Mouse (Mus musculus) CD8-positive naive resting alpha-beta T cell, adult 57 days (primary cell): ENCODE measurements around the gene Serinc1. TPM values are rescaled to one million over a fixed set of nuclear protein-coding genes. Genes with fewer than 3 reads are reported as not detected.

ENCODE experiments used
- total RNA-seq: library from RNA; stranded (reverse); gene quantifications from one replicate; pipeline ENCODE4 v1.2.4, GENCODE M21; 2023

Gene Serinc1
- total RNA-seq, result 176 TPM

GRCm38 (mm10) chr10:57532218-57533101 lies at the start of gene Serinc1:
Serinc1 (minus strand) TSS chr10:57532530.

DNA sequence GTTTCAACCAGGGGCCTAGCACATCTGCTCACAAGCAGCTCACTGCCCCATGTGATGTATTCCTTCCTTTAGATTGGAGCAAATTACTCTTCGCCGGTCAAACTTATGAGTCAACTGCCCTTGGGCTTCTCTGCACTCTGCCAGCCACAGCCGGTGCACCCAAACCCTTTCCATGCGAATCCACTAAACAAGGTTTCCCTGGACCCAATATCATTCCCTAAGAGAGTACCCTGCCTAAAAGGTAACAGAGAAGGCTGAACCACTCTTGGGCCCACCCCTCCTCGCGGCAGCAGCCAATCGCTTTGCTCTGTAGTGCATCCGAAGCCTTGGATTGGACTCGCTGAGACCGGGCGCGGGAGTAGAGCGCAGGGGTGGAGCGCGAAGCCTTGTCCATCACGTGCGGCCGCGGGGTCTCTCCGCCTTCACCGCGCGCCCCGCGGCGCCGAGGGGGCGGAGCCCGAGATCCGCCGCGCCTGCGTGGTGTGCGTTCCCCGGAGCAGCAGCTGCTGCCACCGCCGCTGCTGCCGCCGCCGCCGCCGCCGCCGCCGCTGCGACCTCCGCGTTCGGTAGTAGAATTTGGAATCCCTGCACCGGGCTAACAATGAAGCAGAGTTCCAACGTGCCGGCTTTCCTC lies 46.3 kb downstream of the Serinc1 start, which contains the start of gene Hsf2:
TSS of gene Hsf2 (plus strand) at position 478 of the 634 bp plus-strand sequence.

Other genes starting within 250 kb of the Serinc1 start
- 14.6 TPM for gene Hsf2, start 46.1 kb downstream of the Serinc1 start, total RNA-seq
- gene Pkib, start 99.5 kb upstream of the Serinc1 start, total RNA-seq, result 5.0 TPM